Mouse (Mus musculus) C2C12 (cell line): ENCODE measurements around the gene 1700012P22Rik. TPM values are rescaled to one million over a fixed set of nuclear protein-coding genes. Genes with fewer than 3 reads are reported as not detected.

Source experiments
- H3K27me3 ChIP-seq: one replicate; pipeline ENCODE4 v1.6.1; 2011; ENCODE audit not compliant: control insufficient read depth, insufficient read depth, insufficient read length
- H3K36me3 ChIP-seq: one replicate; pipeline ENCODE4 v1.6.1; 2011; ENCODE audit not compliant: control insufficient read depth, insufficient read depth
- H3K4me3 ChIP-seq: one replicate; pipeline ENCODE4 v1.5.1; 2011; ENCODE audit warnings: mild to moderate bottlenecking, control low read depth; ENCODE audit not compliant: poor library complexity, insufficient read depth, severe bottlenecking
- H3K79me2 ChIP-seq: one replicate; pipeline ENCODE4 v1.6.1; 2011; ENCODE audit not compliant: control insufficient read depth, insufficient read depth
- H3K79me3 ChIP-seq: one replicate; pipeline ENCODE4 v1.6.1; 2011; ENCODE audit warnings: low read depth, control low read depth
- H3ac ChIP-seq: one replicate; pipeline ENCODE3; 2011; ENCODE audit warnings: low read depth; ENCODE audit not compliant: control insufficient read depth, insufficient read length
- CEBPB ChIP-seq: IDR thresholded peaks from one replicate; pipeline ENCODE4 v1.6.1; 2011; ENCODE audit warnings: low read depth, mild to moderate bottlenecking, control low read depth, moderate library complexity
- CTCF ChIP-seq: IDR thresholded peaks from one replicate; pipeline ENCODE4 v1.5.1; 2011; ENCODE audit not compliant: control insufficient read depth, insufficient read depth, insufficient read length
- FOSL1 ChIP-seq: IDR thresholded peaks from one replicate; pipeline ENCODE4 v1.8.0; 2011; ENCODE audit warnings: mild to moderate bottlenecking, low read length; ENCODE audit not compliant: poor library complexity, insufficient read depth, severe bottlenecking
- MAX ChIP-seq: IDR thresholded peaks from one replicate; pipeline ENCODE4 v1.6.1; 2011; ENCODE audit warnings: mild to moderate bottlenecking, control low read depth
- MYOD1 ChIP-seq: IDR thresholded peaks from one replicate; pipeline ENCODE4 v1.6.1; 2011; ENCODE audit warnings: low read depth; ENCODE audit not compliant: control insufficient read depth, insufficient read length
- MYOG ChIP-seq: IDR thresholded peaks from one replicate; pipeline ENCODE4 v1.6.1; 2011; ENCODE audit not compliant: control insufficient read depth, insufficient read length; ENCODE audit errors: extremely low read depth
- USF1 ChIP-seq: IDR thresholded peaks from one replicate; pipeline ENCODE4 v1.6.1; 2011; ENCODE audit warnings: low read depth, mild to moderate bottlenecking, control low read depth, moderate library complexity
- polyA plus RNA-seq: library from polyadenylated mRNA; unstranded; fragments of >200 nt; fragmentation: generic; extraction: Trizol; gene quantifications from one replicate; pipeline ENCODE4 v1.2.1, GENCODE M21; 2012; ENCODE audit warnings: missing spikeins

The 1700012P22Rik gene
- polyA plus RNA-seq, 1 experiment = not detected

DNA sequence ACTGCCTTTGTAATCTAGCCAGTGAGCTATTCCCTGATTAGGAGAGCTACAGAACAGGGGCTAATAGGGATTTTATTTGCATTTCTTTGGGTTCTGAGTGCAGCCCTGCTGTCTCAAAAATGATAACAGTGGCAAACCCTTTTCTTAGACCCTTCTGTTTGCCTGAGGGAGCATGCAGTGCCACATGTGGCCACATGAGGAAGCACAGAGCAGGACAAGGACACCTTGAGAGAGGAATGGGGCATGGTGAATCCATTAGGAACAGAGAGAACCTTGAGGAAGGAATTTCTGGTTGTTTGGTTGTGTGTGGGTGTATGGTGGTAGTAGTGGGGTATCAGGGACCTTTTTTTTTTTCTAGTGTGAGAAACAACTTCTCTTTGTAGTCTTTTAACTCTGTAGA, 17.9 kb downstream of the 1700012P22Rik start:
- no peak overlapping the region for H3ac ChIP-seq
- H3K79me2 ChIP-seq = no peaks in the 10 kb centered on the region
- H3K4me3 ChIP-seq = no peak overlapping the region
- H3K27me3 ChIP-seq = no peaks in the 10 kb centered on the region
- no peaks in the 10 kb centered on the region for H3K79me3 ChIP-seq
- TF ChIP-seq MAX = no peak
- TF ChIP-seq FOSL1 = no peak
- no peak for TF ChIP-seq MYOG
- TF ChIP-seq MYOD1 = no peak
- TF ChIP-seq CTCF = no peak
- TF ChIP-seq USF1 = no peak
- TF ChIP-seq CEBPB = no peak
- no peaks in the 10 kb centered on the region for H3K36me3 ChIP-seq

DNA sequence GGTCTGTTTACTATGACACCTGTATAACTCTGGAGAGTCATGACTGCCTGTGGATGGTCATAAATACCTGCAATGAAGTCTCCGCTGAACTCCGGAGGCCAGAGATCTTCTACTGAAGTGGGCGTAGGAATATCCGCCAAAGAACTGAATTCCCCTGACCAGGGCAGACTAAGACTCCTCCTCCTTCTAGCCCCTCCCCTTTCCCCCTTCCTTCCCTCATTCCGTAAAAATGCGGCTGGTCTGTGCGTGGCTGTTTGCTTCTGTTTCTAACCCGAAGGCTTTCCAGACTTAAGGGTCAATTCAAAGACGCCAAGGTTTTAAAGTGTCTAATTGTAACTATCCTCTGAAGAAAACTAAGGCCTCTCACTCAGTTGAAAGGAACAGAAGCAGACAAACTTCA, 30.3 kb downstream of the 1700012P22Rik start, which contains the start of gene Pramef12:
TSS of gene Pramef12 (minus strand) at position 175 of the 400 bp plus-strand sequence.
- H3K36me3 ChIP-seq = no peaks in the 10 kb centered on the region
- H3K27me3 ChIP-seq = no peaks in the 10 kb centered on the region
- H3K79me3 ChIP-seq = no peaks in the 10 kb centered on the region
- no peak within 1 kb of the TSS for H3ac ChIP-seq
- TF ChIP-seq FOSL1 = no peak
- no peaks in the 10 kb centered on the region for H3K79me2 ChIP-seq
- H3K4me3 ChIP-seq = no peak within 1 kb of the TSS

DNA sequence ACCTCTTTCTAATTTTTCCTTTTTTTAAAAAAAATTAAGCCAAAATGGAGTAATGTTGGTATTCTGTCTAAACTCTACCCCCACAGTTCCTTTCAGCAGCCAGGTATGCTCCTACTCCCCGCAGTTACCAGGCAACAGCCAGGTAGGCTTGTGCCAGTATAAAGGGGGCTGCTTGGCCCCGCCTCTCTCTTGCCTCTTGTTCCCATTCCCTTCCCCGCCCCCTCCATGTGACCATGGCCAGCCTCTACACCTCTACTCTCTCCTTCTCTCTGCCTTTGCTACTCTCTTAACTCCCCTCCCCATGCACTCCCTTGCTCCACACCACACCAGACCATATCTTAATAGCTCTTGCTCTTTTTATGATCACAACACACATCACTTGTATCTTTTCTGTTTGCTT, 32.3 kb downstream of the 1700012P22Rik start:
- Histone ChIP-seq H3ac (no peak overlapping the region), H3K79me3 (no peaks in the 10 kb centered on the region), H3K36me3 (no peaks in the 10 kb centered on the region), H3K79me2 (no peaks in the 10 kb centered on the region), H3K27me3 (no peaks in the 10 kb centered on the region), H3K4me3 (no peak overlapping the region)
- TF ChIP-seq USF1 = no peak
- TF ChIP-seq CTCF = no peak
- no peak for TF ChIP-seq MYOG
- TF ChIP-seq MYOD1 = no peak
- no peak for TF ChIP-seq CEBPB
- no peak for TF ChIP-seq MAX
- no peak for TF ChIP-seq FOSL1

DNA sequence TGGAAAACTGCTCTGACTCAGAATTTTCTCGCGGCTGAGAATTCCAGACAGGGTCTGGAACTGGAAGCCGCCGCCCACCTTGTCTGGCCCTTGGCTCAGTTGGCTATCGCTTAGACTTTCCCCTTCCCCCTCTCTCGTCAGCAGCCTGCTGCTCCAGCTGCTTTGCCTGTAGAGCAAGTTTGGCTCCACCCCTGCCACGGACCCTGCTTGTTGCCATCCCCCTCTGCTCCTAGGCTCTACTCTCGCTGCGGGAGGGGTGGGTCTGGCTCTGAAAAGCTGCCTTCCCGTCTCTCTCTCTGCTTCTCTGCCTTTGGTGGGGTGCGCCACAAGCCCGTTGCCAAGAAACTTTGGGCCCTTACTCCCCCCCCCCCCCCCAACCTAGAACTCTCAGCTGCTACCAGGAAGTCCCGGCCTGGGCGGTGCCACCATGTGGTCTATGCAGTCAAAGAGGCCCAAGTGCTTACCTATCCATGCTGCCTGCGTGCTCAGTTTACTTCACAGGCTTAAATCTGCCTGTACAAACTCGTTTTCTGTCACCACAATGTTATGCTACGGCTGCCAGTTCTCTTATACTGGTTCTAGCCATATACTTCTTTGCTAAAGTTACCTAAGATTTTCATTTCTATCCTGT, 34.0 kb downstream of the 1700012P22Rik start:
- Histone ChIP-seq H3K4me3 (no peak overlapping the region), H3K36me3 (no peaks in the 10 kb centered on the region), H3K79me3 (no peaks in the 10 kb centered on the region), H3K27me3 (no peaks in the 10 kb centered on the region), H3K79me2 (no peaks in the 10 kb centered on the region), H3ac (no peak overlapping the region)
- TF ChIP-seq CTCF = no peak

DNA sequence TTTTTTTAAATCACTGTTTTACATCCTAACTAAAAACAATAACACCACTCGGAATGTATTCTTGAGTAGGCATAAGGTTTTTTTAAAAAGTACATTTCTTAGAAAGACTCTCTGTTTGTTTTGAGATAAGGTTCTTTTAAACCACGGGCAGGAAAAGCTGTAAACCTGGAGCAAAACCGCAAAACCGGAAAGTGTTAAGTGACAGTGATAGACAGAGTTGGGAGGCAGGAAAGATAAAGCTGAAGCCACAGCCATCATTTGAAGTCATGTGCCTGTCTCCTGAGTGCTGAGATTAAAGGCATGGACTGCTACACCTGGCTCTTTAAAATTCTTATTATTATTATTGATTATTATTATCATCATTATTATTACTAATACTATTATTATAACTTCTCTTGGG, 35.9 kb downstream of the 1700012P22Rik start:
- TF ChIP-seq CEBPB (no peak), MYOG (no peak), MAX (no peak), FOSL1 (no peak), MYOD1 (no peak), USF1 (no peak), CTCF (no peak)
- Histone ChIP-seq H3K79me2 (no peaks in the 10 kb centered on the region), H3K36me3 (no peaks in the 10 kb centered on the region)

DNA sequence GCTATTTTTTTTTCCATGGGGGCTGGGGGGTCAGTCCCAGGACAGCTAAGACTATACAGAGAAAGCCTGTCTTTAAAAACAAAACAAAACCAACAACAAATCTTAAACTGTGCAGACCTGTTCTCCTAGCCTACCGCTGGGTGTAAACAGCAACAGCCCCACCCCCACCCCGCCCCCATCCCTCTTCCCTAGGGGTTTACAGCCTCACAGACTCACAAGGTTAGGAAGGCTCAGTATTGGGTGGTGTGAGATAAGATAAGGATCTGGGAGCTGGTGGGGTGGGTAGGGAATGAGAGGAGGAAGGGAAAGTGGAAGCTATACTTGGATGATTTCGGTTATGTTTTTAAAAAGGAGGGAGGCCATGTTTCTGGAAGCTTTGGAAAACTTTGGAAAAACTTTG, 42.3 kb downstream of the 1700012P22Rik start:
- TF ChIP-seq MAX = no peak
- TF ChIP-seq FOSL1 = no peak
- TF ChIP-seq CEBPB = no peak
- no peak for TF ChIP-seq USF1
- TF ChIP-seq MYOG = no peak
- TF ChIP-seq MYOD1 = no peak
- Histone ChIP-seq H3K4me3 (no peak overlapping the region), H3K36me3 (no peaks in the 10 kb centered on the region), H3K27me3 (no peaks in the 10 kb centered on the region), H3K79me2 (no peaks in the 10 kb centered on the region), H3ac (no peak overlapping the region), H3K79me3 (no peaks in the 10 kb centered on the region)

More for the DNA sequence above, 35.9 kb downstream of the 1700012P22Rik start:
- Histone ChIP-seq H3K79me3 (no peaks in the 10 kb centered on the region), H3ac (no peak overlapping the region), H3K4me3 (no peak overlapping the region), H3K27me3 (no peaks in the 10 kb centered on the region)
